Mouse (Mus musculus) heart, embryonic 14.5 days (tissue): ENCODE measurements around the gene Elp4. TPM values are rescaled to one million over a fixed set of nuclear protein-coding genes. Genes with fewer than 3 reads are reported as not detected.

Source experiments
- ATAC-seq: fragments of 200-750 bp; cut with Nextera tagmentation; 2 replicates; pipeline ENCODE4 v1.8.0; 2017; ENCODE audit warnings: low read depth, moderate TSS enrichment; ENCODE audit not compliant: insufficient number of reproducible peaks, insufficient read depth, low FRiP score
- H3K27ac ChIP-seq, 2 experiments: fragments of 200-500 bp in 1 of 2; fragments of 300-500 bp in 1 of 2; sonication (generic) in 1 of 2; replicated peaks in 1 of 2; 2 replicates each; pipeline ENCODE4 v1.5.1; 2012 to 2014; ENCODE audit warnings: low read depth in 2 of 2, low read length in 2 of 2, control low read depth in 1 of 2, mild to moderate bottlenecking in 1 of 2, mixed read lengths in 1 of 2; ENCODE audit not compliant: control insufficient read depth in 1 of 2, insufficient read depth in 1 of 2
- H3K27me3 ChIP-seq: fragments of 300-500 bp; sonication (generic); 2 replicates; pipeline ENCODE4 v1.6.1; 2014; ENCODE audit warnings: mild to moderate bottlenecking, low read length, control low read depth; ENCODE audit not compliant: control insufficient read depth, insufficient read depth
- H3K36me3 ChIP-seq: fragments of 300-500 bp; sonication (generic); 2 replicates; pipeline ENCODE4 v1.6.1; 2014; ENCODE audit warnings: mild to moderate bottlenecking, control low read depth, low read length, mixed read lengths; ENCODE audit not compliant: control insufficient read depth, insufficient read depth
- H3K4me1 ChIP-seq, 2 experiments: fragments of 200-500 bp in 1 of 2; fragments of 300-500 bp in 1 of 2; sonication (generic) in 1 of 2; 2 replicates each; pipeline ENCODE4 v1.6.1; 2012 to 2014; ENCODE audit warnings: low read length in 2 of 2, control low read depth in 1 of 2, mixed read lengths in 1 of 2; ENCODE audit not compliant: control insufficient read depth in 2 of 2, insufficient read depth in 2 of 2
- H3K4me2 ChIP-seq: fragments of 300-500 bp; sonication (generic); 2 replicates; pipeline ENCODE4 v1.6.1; 2014; ENCODE audit warnings: mild to moderate bottlenecking, low read length
- H3K4me3 ChIP-seq, 2 experiments: fragments of 200-500 bp in 1 of 2; fragments of 300-500 bp in 1 of 2; sonication (generic) in 1 of 2; 2 replicates each; pipeline ENCODE4 v1.5.1; 2012 to 2014; ENCODE audit warnings: low read length in 2 of 2, mild to moderate bottlenecking in 2 of 2, control low read depth in 1 of 2, low read depth in 1 of 2, moderate library complexity in 1 of 2; ENCODE audit not compliant: control insufficient read depth in 1 of 2, insufficient read depth in 1 of 2
- H3K9ac ChIP-seq: fragments of 300-500 bp; sonication (generic); 2 replicates; pipeline ENCODE4 v1.6.1; 2014; ENCODE audit warnings: mild to moderate bottlenecking, low read length
- H3K9me3 ChIP-seq: fragments of 300-500 bp; sonication (generic); 2 replicates; pipeline ENCODE4 v1.6.1; 2016; ENCODE audit warnings: low read length, control low read depth; ENCODE audit not compliant: control insufficient read depth
- WGBS: fragments of 180-500 bp; shearing (Covaris S2); extraction: QIAGEN DNeasy Blood & Tissue Kit; methylation state at CpG from one replicate; pipeline ENCODE4 v1.1.7; 2014; 5-methylcytosine and 5-hydroxymethylcytosine counted together
- polyA plus RNA-seq: library from polyadenylated mRNA; unstranded; fragments of >200 nt; fragmentation: Nextera tagmentation; extraction: Ambion mirVana; gene quantifications from 2 replicates; pipeline ENCODE4 v1.2.1, GENCODE M21; 2014

Gene Elp4
- polyA plus RNA-seq, 1 experiment from 2014 or later = 19.6 TPM

- H3K4me2 ChIP-seq = no peak overlapping the region
- no peak overlapping the region for H3K27ac ChIP-seq
- 2% methylated on average over 24 of the region's 24 CpGs for WGBS
- H3K9me3 ChIP-seq = no peaks in the 10 kb centered on the region
- H3K9ac ChIP-seq = no peak overlapping the region
- no peaks in the 10 kb centered on the region for H3K36me3 ChIP-seq
- H3K4me3 ChIP-seq = no peak overlapping the region
- ATAC-seq = 0 out of 2 replicates have a peak, but pooled peaks have one; percentile 11
- peaks cover 96% of the 10 kb centered on the region for H3K27me3 ChIP-seq
- peaks cover 2 to 19% of the 10 kb centered on the region in 2 experiments; a peak in 3 of 4 replicates for H3K4me1 ChIP-seq
Measured at GRCm38 (mm10) chr2:105680146-105680998, 224.0 kb downstream of the Elp4 start.

- Histone ChIP-seq H3K4me2 (no peak overlapping the region), H3K36me3 (no peaks in the 10 kb centered on the region), H3K4me1 (peaks cover 11 to 30% of the 10 kb centered on the region in 2 experiments; a peak in 3 of 4 replicates), H3K9me3 (no peaks in the 10 kb centered on the region), H3K27ac (no peak overlapping the region), H3K9ac (no peak overlapping the region), H3K4me3 (no peak overlapping the region), H3K27me3 (peaks cover 97% of the 10 kb centered on the region)
- ATAC-seq = no peak
- 0% methylated on average over 2 of the region's 2 CpGs for WGBS
Measured at GRCm38 (mm10) chr2:105679331-105679730, 225.0 kb downstream of the Elp4 start.

GRCm38 (mm10) chr2:105678880-105679321 lies 225.5 kb downstream of the Elp4 start:
- Histone ChIP-seq H3K36me3 (no peaks in the 10 kb centered on the region), H3K9me3 (no peaks in the 10 kb centered on the region), H3K9ac (no peak overlapping the region), H3K4me2 (no peak overlapping the region), H3K4me1 (peaks cover 13 to 33% of the 10 kb centered on the region in 2 experiments; a peak in 3 of 4 replicates), H3K27me3 (peaks cover 97% of the 10 kb centered on the region), H3K4me3 (no peak overlapping the region), H3K27ac (no peak overlapping the region)
- ATAC-seq = no peak
- WGBS = 4% methylated on average over 7 of the region's 7 CpGs

DNA sequence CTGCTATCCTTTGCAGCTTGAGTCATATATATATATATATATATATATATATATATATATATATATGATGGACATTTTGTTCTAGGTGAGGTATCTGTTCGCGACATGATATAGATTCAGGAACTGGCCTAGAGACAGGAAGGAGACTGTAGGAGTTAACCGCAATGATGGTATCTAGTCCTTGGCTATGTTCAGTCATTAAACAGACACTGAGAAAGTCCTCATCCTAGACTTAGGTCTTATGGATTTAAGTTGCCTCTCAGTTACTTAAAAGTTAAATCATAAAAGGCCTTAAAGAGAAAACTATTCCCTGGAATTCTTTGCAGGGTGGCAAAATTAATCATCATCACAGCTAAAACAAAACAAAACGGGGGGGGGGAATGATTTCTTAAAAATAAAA lies 226.1 kb downstream of the Elp4 start:
- H3K4me3 ChIP-seq = no peak overlapping the region

GRCm38 (mm10) chr2:105677434-105678105 lies 226.8 kb downstream of the Elp4 start:
- H3K4me3 ChIP-seq = no peak overlapping the region
- peaks cover 17 to 33% of the 10 kb centered on the region in 2 experiments; a peak in 3 of 4 replicates for H3K4me1 ChIP-seq
- no peaks in the 10 kb centered on the region for H3K36me3 ChIP-seq
- H3K9me3 ChIP-seq = no peaks in the 10 kb centered on the region
- peaks cover 99% of the 10 kb centered on the region for H3K27me3 ChIP-seq
- no peak overlapping the region for H3K9ac ChIP-seq
- H3K27ac ChIP-seq = no peak overlapping the region
- ATAC-seq = no peak
- 2% methylated on average over 11 of the region's 11 CpGs for WGBS
- H3K4me2 ChIP-seq = no peak overlapping the region

More for the DNA sequence above, 226.1 kb downstream of the Elp4 start:
- 4% methylated on average over 4 of the region's 4 CpGs for WGBS
- no peak overlapping the region for H3K27ac ChIP-seq
- ATAC-seq = no peak
- H3K9ac ChIP-seq = no peak overlapping the region
- no peaks in the 10 kb centered on the region for H3K36me3 ChIP-seq
- no peaks in the 10 kb centered on the region for H3K9me3 ChIP-seq
- peaks cover 17 to 33% of the 10 kb centered on the region in 2 experiments; a peak in 3 of 4 replicates for H3K4me1 ChIP-seq
- H3K4me2 ChIP-seq = no peak overlapping the region
- H3K27me3 ChIP-seq = peaks cover 99% of the 10 kb centered on the region

GRCm38 (mm10) chr2:105676909-105677433 lies 227.4 kb downstream of the Elp4 start:
- Histone ChIP-seq H3K27me3 (peaks cover 99% of the 10 kb centered on the region), H3K9ac (no peak overlapping the region), H3K27ac (no peak overlapping the region), H3K4me3 (no peak overlapping the region; a peak in 1 of 4 replicates), H3K4me1 (peaks cover 15 to 32% of the 10 kb centered on the region in 2 experiments; a peak in 3 of 4 replicates), H3K9me3 (no peaks in the 10 kb centered on the region), H3K36me3 (no peaks in the 10 kb centered on the region), H3K4me2 (peak overlapping the region; percentile 70; the same call in 1 of the 2 replicates)
- 3% methylated on average over 11 of the region's 11 CpGs for WGBS
- ATAC-seq = no peak

DNA sequence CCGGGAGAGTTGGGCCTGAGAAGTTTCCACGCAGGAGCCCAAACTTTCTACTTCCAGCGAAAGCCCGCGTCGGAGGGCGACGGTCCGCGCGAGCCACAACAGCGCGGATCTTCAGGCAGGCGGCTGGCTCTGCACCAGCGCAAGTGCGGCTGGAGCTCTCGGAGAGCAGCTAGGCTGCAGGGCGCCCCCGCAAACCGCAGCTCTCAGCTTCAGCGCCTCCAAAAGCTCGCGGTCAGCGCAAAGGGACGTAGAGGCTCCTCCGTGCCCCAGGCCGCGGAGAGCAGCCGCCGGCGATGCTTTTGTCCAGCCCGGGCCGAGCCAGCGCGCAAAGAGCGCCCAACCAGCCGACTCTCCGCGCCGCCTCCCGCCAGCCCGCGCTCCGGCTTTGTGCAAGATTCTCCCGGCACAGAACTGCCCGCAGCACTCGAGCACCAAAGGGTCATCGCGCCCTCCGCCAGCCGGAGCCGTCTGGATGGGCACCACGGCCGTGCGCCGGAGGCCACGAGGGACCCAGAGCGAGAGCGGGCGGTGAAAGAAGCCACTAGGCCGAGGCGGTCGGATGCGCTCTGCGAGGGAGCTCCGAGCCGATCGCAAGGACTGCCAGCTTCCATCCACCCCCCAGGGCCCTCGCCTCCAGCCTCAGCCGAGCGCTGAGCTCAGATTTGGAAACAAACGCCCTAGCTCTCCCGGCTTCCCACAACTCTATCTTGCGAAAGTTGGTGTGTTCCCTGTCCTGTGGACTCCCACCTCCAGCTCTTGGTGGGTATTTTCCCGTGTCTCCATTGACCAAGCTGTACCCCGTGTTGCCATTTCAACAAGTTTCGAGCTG lies 228.1 kb downstream of the Elp4 start:
- H3K4me3 ChIP-seq = peak overlapping the region; percentile 19 to 44
- H3K4me1 ChIP-seq = peaks cover 14 to 30% of the 10 kb centered on the region in 2 experiments; a peak in 3 of 4 replicates
- H3K9me3 ChIP-seq = no peaks in the 10 kb centered on the region
- H3K27me3 ChIP-seq = peaks cover 99% of the 10 kb centered on the region
- under 1% methylated on average over 69 of the region's 77 CpGs for WGBS
- no peaks in the 10 kb centered on the region for H3K36me3 ChIP-seq
- ATAC-seq = no peak
- peak overlapping the region; percentile 70 for H3K4me2 ChIP-seq
- peak overlapping the region; percentile 16; the same call in 1 of the 2 replicates for H3K9ac ChIP-seq
- H3K27ac ChIP-seq = no peak overlapping the region
